Mouse (Mus musculus): ENCODE results near the gene Maff. TPM values are rescaled to one million over a fixed set of nuclear protein-coding genes. Genes with fewer than 3 reads are reported as not detected.
A peak's percentile ranks its signal among the peaks of the same experiment; 100 is the strongest.

Gene Maff
- polyA plus RNA-seq (2015; fragmentation: Nextera tagmentation; extraction: Ambion mirVana), result 4.2 and 4.7 TPM in 2 replicates

DNA sequence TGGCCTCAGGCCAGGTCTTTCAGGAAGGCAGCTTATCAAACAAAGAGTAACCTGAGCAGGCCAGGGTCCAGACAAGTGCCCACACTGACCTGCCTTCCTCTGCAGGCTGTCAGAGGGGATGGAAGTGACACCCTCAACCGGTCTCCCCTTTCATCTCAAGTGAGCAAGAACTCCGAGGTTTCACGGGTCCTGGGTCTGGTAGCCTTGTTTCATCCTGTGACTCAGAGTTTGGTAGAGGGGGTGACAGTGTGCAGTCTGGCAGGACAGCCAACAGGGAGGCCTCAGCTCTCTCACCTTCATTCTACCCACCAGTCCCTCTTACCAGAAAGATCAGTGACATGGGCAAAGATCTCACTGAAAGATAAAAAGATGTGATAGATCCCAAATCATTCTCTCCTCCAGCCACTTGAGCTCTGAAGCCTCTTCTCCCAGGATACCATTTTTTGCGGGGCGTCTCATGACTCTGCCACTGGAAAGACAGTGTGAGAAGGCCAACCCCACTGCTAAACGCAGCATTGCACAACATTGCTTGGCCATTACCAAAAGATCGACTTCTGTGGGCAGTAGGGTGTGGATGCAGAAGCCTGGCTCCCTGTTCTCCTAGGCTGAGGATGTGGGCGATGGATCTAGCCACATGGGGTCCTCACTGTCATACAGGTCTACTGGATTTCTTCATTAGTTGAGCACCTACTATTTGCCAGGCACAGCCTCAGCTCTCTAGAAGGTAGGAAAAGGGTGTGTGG is at the start of gene Maff:
TSS of gene Maff (plus strand) at position 571 of the 743 bp plus-strand sequence.
- 53% methylated on average over 8 of the region's 8 CpGs for WGBS
- H3K27ac ChIP-seq, result peak within 1 kb of the TSS; percentile 98
- peak within 1 kb of the TSS; percentile 78 for H3K4me3 ChIP-seq
- H3K27me3 ChIP-seq, result no peaks in the 10 kb centered on the region
- H3K9me3 ChIP-seq, result no peaks in the 10 kb centered on the region
- no peaks in the 10 kb centered on the region for H3K36me3 ChIP-seq
- ATAC-seq (ENCODE audit: insufficient number of reproducible peaks, low FRiP score, low TSS enrichment, low read depth), result no peak
- H3K9ac ChIP-seq, result peak within 1 kb of the TSS; percentile 78
- H3K4me1 ChIP-seq, result peaks cover 22% of the 10 kb centered on the region
- peak within 1 kb of the TSS; percentile 87 for H3K4me2 ChIP-seq

DNA sequence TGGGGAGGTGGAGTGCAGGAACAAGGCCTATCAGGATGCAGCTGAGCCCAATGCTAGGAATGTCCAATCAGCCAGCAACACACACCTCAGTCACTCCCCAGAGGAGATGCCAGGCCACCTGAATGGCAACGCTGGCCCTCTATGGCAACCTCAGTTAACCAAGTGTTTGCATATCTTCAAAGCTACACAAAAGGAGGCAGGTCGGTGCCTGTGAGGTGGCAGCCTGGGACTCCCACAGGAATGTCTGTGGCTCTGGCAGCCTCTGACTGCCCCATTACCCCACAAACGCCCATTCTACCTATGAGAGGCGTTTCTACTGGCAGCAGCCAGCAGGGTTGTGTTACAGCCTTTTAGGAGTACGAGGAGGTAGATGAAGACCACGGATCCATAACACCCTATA is 47.9 kb upstream of the Maff start:
- Histone ChIP-seq H3K27ac (no peak overlapping the region), H3K27me3 (no peaks in the 10 kb centered on the region), H3K4me2 (no peak overlapping the region), H3K4me3 (no peak overlapping the region), H3K9ac (no peak overlapping the region), H3K36me3 (peaks cover 12% of the 10 kb centered on the region), H3K9me3 (no peaks in the 10 kb centered on the region), H3K4me1 (0 out of 2 replicates have a peak, but pooled peaks cover 5% of the 10 kb centered on the region)
- 67% methylated on average over 6 of the region's 6 CpGs for WGBS
- no peak for ATAC-seq (ENCODE audit: insufficient number of reproducible peaks, low FRiP score, low TSS enrichment, low read depth)

DNA sequence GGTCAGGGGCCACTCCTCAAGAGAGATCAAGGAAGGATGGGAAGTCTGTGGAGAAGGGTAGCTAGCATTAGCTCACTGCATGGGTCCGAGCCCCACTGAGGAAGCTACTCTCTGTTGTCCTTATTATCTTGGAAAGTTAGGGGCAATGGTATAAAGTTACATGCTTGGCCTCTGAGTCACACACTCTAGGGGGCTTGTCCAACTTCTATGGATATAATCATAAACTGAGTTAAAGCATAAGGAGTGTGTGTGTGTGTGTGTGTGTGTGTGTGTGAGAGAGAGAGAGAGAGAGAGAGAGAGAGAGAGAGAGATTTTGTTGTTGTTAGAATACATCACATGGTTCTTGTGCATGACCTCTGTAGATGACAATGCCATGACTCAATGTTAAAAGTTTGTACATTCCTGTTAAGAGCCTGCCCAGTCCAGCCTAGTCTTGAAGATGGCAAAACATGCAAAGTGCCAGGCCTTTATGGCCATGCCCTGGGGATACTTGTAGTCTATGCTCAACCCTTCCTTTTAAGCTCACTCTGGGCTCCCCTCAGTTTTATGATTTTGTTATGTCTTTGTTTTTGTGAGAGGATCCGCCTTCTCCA is 46.8 kb upstream of the Maff start:
- no peak for ATAC-seq (ENCODE audit: insufficient number of reproducible peaks, low FRiP score, low TSS enrichment, low read depth)
- H3K9ac ChIP-seq, result no peak overlapping the region
- no peak overlapping the region for H3K4me3 ChIP-seq
- peaks cover 12% of the 10 kb centered on the region for H3K36me3 ChIP-seq
- H3K27ac ChIP-seq, result no peak overlapping the region
- 0 out of 2 replicates have a peak, but pooled peaks cover 5% of the 10 kb centered on the region for H3K4me1 ChIP-seq
- whole genome bisulfite sequencing, result 70% methylated on average over 2 of the region's 2 CpGs
- H3K9me3 ChIP-seq, result no peaks in the 10 kb centered on the region
- no peaks in the 10 kb centered on the region for H3K27me3 ChIP-seq
- no peak overlapping the region for H3K4me2 ChIP-seq

DNA sequence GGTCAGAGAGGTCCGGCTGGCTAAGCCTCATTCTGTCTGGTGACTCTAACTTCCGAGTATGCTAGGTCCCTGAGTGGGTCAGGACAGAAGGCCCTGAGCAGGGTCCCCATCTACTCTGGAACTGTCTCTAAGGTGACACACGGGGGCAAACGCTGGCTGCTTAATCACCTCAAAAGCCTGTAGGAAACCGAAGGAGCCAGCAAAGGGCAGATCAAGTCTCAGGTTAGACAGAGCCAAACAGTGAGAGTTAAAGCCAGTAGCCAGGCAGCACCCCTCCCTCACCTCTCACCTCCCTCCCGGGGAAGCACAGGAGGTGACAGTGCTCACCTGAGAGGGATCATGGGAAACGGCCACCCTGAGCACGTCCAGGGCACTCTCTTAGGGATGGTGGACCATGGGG is 42.7 kb upstream of the Maff start:
- no peak overlapping the region for H3K9ac ChIP-seq
- H3K4me3 ChIP-seq, result no peak overlapping the region
- H3K36me3 ChIP-seq, result peaks cover 27% of the 10 kb centered on the region
- H3K4me2 ChIP-seq, result no peak overlapping the region
- 0 out of 2 replicates have a peak, but pooled peaks cover 5% of the 10 kb centered on the region for H3K4me1 ChIP-seq
- no peak overlapping the region for H3K27ac ChIP-seq
- no peak for ATAC-seq (ENCODE audit: insufficient number of reproducible peaks, low FRiP score, low TSS enrichment, low read depth)
- WGBS, result 87% methylated on average over 8 of the region's 8 CpGs
- H3K27me3 ChIP-seq, result no peaks in the 10 kb centered on the region
- no peaks in the 10 kb centered on the region for H3K9me3 ChIP-seq

DNA sequence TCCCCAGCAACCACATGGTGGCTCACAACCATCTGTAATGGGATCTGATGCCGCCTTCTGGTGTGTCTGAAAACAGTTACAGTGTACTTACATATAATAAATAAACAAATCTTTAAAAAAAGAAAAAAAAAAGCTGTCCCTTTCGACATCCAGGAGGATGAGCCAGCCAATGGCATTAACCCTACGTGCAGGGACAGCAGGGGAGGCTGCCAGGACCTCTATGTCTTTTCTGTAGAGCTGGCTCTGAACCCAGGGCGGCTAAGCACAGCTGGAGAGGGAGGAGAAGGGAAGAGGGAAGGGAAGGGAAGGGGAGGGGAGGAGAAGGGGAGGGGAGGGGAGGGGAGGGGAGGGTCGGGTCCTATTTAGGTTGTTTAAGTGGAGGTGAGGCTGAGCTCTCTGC is 41.6 kb upstream of the Maff start:
- Histone ChIP-seq H3K9ac (no peak overlapping the region), H3K4me1 (no peaks in the 10 kb centered on the region), H3K4me3 (no peak overlapping the region), H3K4me2 (no peak overlapping the region), H3K36me3 (peaks cover 25% of the 10 kb centered on the region), H3K27me3 (no peaks in the 10 kb centered on the region), H3K27ac (no peak overlapping the region), H3K9me3 (no peaks in the 10 kb centered on the region)
- WGBS, result 73% methylated on average over 4 of the region's 5 CpGs
- ATAC-seq (ENCODE audit: insufficient number of reproducible peaks, low FRiP score, low TSS enrichment, low read depth), result no peak

DNA sequence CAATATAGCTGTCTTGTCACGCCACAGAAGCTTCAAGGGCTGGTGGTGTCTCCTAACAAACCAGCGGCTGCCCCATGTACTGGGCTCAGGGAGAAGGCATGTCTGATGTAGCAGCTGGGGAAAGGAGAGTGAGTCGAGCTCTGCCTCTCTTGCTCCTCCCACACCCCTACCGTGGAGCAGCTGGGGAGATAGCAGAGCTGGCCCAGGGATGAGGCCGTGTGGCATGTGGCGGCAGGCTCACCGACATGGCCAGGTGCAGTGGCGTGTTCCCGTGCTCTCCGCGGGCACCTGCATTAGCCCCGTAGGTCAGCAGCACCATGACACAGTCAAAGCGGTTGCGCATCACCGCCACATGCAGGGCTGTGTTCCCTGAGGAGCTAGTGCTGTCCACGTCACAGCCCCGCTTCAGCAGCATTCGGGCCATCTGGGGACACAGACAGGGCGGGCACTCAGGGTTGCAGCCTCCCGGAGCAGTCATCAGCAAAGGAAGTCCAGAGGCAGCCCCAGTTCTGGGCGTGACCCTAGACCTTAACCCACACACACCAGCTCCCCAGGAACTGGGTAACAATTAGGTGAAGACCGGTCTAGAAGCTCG is 40.3 kb upstream of the Maff start:
- H3K9ac ChIP-seq, result no peak overlapping the region
- 73% methylated on average over 23 of the region's 23 CpGs for WGBS
- no peak overlapping the region for H3K27ac ChIP-seq
- H3K4me2 ChIP-seq, result no peak overlapping the region
- peaks cover 24% of the 10 kb centered on the region for H3K36me3 ChIP-seq
- ATAC-seq (ENCODE audit: insufficient number of reproducible peaks, low FRiP score, low TSS enrichment, low read depth), result no peak
- no peak overlapping the region for H3K4me3 ChIP-seq
- H3K27me3 ChIP-seq, result no peaks in the 10 kb centered on the region
- no peaks in the 10 kb centered on the region for H3K4me1 ChIP-seq
- H3K9me3 ChIP-seq, result no peaks in the 10 kb centered on the region

DNA sequence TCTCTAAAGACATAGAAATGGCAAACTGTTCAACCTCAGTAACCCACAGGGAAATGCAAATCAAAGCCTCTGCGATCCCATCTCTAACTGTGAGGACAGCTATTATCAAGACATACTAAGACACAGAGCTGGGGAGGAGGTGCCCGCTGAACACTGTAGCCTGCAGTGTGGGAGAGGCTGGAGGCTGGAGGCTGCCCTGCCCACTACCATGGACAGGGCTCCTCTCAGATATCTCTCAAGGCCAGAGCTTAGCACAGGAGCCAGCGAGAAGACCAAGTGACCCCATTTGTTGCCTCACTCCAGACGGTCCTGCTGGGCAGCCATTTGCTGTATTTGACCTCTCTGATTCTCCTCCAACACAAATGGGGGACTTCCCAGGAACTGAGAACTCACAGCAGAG is 38.6 kb upstream of the Maff start:
- 52% methylated on average over 4 of the region's 4 CpGs for WGBS
- H3K4me1 ChIP-seq, result no peaks in the 10 kb centered on the region
- no peak overlapping the region for H3K27ac ChIP-seq
- no peaks in the 10 kb centered on the region for H3K27me3 ChIP-seq
- no peak overlapping the region for H3K4me3 ChIP-seq
- peaks cover 34% of the 10 kb centered on the region for H3K36me3 ChIP-seq
- no peak for ATAC-seq (ENCODE audit: insufficient number of reproducible peaks, low FRiP score, low TSS enrichment, low read depth)
- H3K9me3 ChIP-seq, result no peaks in the 10 kb centered on the region
- H3K4me2 ChIP-seq, result no peak overlapping the region
- H3K9ac ChIP-seq, result no peak overlapping the region

DNA sequence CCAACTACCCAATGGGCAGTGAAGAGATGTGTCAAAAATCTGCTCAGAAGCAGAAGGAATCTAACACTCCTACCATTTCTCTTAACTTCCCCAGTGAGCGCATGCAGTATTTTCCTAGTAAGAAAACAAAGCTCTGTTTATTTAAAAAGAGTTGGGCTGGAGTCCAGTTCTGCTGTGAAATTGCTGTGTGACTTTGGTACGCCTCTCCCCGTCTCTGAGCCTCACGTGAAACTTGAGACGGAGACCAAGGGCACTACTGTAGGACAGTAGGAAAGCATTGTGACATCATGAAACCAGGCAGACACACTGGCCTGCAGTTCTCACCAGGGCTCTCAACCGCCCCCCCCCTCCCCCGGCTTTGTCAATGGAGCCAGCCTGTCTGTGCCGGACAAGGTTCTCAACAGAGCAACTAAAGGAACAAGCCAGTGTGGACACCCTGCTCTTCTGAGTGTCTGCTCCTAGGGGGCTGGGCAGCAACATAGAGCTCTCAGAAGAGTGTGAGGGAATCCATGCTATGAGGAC is 32.5 kb upstream of the Maff start:
- H3K27me3 ChIP-seq, result no peaks in the 10 kb centered on the region
- no peak overlapping the region for H3K4me2 ChIP-seq
- no peaks in the 10 kb centered on the region for H3K9me3 ChIP-seq
- no peak overlapping the region for H3K4me3 ChIP-seq
- peaks cover 28% of the 10 kb centered on the region for H3K36me3 ChIP-seq
- ATAC-seq (ENCODE audit: insufficient number of reproducible peaks, low FRiP score, low TSS enrichment, low read depth), result no peak
- no peak overlapping the region for H3K9ac ChIP-seq
- H3K27ac ChIP-seq, result no peak overlapping the region
- 71% methylated on average over 8 of the region's 8 CpGs for WGBS
- H3K4me1 ChIP-seq, result no peaks in the 10 kb centered on the region

DNA sequence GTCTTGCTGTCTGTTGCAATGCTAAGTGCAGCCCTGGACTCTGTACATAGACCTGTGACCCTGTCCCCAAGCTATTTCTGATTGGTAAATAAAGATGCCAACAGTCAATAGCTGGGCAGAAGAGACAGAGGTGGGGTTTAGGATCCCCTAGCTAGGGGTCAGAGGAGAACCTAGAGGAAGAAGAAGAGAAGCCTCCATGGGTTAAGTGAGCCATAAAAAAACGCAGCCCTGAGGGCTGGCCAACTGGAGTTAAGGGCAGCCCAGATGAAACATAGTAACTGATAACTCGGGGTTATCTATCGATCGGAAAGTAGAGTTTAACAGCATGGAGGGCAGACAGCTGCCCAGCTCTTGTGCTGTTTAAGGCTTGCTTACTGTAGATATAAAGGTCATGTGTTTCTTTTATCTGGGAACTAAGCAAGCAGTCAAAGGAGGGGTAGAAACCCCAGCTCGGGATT is 24.7 kb upstream of the Maff start:
- ATAC-seq (ENCODE audit: insufficient number of reproducible peaks, low FRiP score, low TSS enrichment, low read depth), result no peak

DNA sequence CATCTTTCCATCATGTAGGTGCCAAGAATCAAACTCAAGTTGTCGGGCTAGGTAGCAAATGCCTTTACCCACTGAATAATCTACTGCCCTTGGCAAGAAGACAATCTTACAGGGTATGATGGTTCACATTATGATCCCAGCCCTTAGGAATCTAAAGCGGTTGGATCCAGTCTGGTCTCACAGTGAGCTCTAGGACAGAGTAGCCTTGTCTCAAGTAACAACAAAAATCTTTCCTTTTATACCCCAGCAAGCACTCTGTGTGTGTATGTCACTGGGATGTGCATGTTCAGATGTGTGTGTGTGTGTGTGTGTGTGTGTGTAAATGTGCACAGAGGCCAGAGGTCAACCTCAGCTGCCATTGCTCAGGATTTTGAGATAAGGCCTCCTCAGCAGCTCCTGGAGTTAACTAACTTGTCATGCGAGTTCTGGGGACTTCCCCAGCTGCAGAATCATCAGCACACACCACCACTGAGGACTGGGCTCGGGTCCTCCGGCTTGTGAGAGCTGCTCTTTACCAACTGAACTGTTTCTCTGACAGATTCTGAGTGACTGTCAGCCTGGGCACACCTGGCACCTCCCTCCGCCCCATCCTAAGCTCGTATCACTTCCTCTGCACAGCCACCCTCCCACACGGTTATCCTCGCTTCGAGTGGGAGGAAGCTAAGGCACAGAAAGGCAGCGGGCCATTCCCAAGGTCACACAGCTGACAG is 24.0 kb upstream of the Maff start:
- ATAC-seq (ENCODE audit: insufficient number of reproducible peaks, low FRiP score, low TSS enrichment, low read depth), result no peak
- 62% methylated on average over 11 of the region's 11 CpGs for WGBS
- Histone ChIP-seq H3K4me2 (no peak overlapping the region), H3K9me3 (no peaks in the 10 kb centered on the region), H3K27ac (peak overlapping the region; percentile 57), H3K4me3 (no peak overlapping the region), H3K27me3 (no peaks in the 10 kb centered on the region), H3K4me1 (peaks cover 31% of the 10 kb centered on the region), H3K36me3 (0 out of 2 replicates have a peak, but pooled peaks cover 3% of the 10 kb centered on the region), H3K9ac (no peak overlapping the region)

More for the DNA sequence above, 24.7 kb upstream of the Maff start:
- H3K4me2 ChIP-seq, result no peak overlapping the region
- H3K4me3 ChIP-seq, result no peak overlapping the region
- peaks cover 24% of the 10 kb centered on the region for H3K4me1 ChIP-seq
- WGBS, result 79% methylated on average over 5 of the region's 5 CpGs
- H3K27ac ChIP-seq, result no peak overlapping the region
- H3K9me3 ChIP-seq, result no peaks in the 10 kb centered on the region
- no peak overlapping the region for H3K9ac ChIP-seq
- H3K36me3 ChIP-seq, result 0 out of 2 replicates have a peak, but pooled peaks cover 7% of the 10 kb centered on the region
- H3K27me3 ChIP-seq, result no peaks in the 10 kb centered on the region

DNA sequence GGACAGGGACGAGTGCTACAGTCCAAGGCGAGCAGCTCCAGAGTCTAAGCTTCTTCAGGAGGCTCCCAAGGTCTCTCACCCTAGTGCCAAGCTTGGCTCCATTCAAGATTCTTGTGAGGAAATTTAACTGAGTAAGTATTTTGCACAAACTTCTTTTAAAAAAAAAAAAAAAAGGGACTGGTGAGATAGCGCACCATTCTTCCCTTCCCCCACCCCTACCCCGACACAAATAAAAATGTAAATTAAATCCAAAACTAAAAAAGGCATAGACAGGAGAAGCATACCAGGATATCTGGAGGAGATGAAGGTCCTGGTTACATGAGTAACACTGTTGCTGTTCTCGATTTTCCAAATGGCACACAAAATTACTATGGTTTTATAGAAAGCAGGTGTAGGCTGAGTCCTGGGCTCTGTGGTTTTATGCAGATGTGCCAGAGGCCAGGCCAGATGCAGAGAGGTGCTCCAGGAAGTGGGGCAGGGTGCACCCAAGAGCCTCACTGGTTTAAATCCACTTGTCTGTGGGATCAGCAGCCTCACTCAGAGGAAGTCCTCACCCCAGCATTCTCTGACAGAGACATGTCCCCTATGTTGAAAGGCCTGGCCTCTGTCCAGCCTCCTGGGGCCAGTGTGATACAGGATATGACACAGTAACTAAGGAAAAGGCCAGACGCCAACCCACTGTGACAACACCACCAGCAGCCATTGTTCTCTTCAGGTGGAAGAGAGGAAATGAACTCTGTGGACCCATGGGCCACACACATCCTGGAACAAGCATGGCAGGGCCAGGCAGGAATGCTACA is 23.2 kb upstream of the Maff start:
- no peak for ATAC-seq (ENCODE audit: insufficient number of reproducible peaks, low FRiP score, low TSS enrichment, low read depth)
- WGBS, result 56% methylated on average over 6 of the region's 6 CpGs

More for the DNA sequence above, 23.2 kb upstream of the Maff start:
- H3K4me2 ChIP-seq, result no peak overlapping the region
- no peaks in the 10 kb centered on the region for H3K27me3 ChIP-seq
- no peaks in the 10 kb centered on the region for H3K9me3 ChIP-seq
- peak overlapping the region; percentile 57 for H3K27ac ChIP-seq
- no peak overlapping the region for H3K9ac ChIP-seq
- peaks cover 33% of the 10 kb centered on the region for H3K4me1 ChIP-seq
- H3K4me3 ChIP-seq, result no peak overlapping the region
- no peaks in the 10 kb centered on the region for H3K36me3 ChIP-seq

Data from limb, embryonic 15.5 days (tissue).